Mouse (Mus musculus) NIH3T3 (cell line): Measurements from ENCODE around the gene Mars.
A peak's percentile ranks its signal among the peaks of the same experiment; 100 is the strongest.
"Not testable (repeated sequence)": the region's sequence is repeated elsewhere in the genome, so short reads cannot be mapped to it uniquely, and the experiment has no call there.

ENCODE experiments used
- DNase-seq: peaks from one replicate; pipeline ENCODE4 v3.0.0-alpha.2; 2012; ENCODE audit warnings: low read depth

The Mars gene

GRCm38 (mm10) chr10:127310523-127311475, 787 bp downstream of the Mars start:
- no peak for DNase-seq

- DNase-seq: not testable (repeated sequence)
These were observed 2.4 kb downstream of the Mars start for GRCm38 (mm10) chr10:127309167-127309566.

GRCm38 (mm10) chr10:127303136-127303535, 8.4 kb downstream of the Mars start:
- no peak for DNase-seq

- no peak for DNase-seq
These were observed 11.2 kb downstream of the Mars start for GRCm38 (mm10) chr10:127300361-127300760.

GRCm38 (mm10) chr10:127297015-127297871, 14.3 kb downstream of the Mars start:
- no peak for DNase-seq

- no peak for DNase-seq
These were observed 15.4 kb downstream of the Mars start for GRCm38 (mm10) chr10:127295986-127296794.

GRCm38 (mm10) chr10:127294895-127295510, 16.6 kb downstream of the Mars start:
- DNase-seq: no peak

- no peak for DNase-seq
These were observed 17.9 kb downstream of the Mars start for GRCm38 (mm10) chr10:127293590-127294113.

GRCm38 (mm10) chr10:127292987-127293538, 18.5 kb downstream of the Mars start:
- peak; percentile 64 for DNase-seq

GRCm38 (mm10) chr10:127291881-127292638, 19.5 kb downstream of the Mars start:
- DNase-seq: no peak

GRCm38 (mm10) chr10:127290930-127291880, 20.4 kb downstream of the Mars start:
- DNase-seq: peak; percentile 79

GRCm38 (mm10) chr10:127290307-127290929, 21.2 kb downstream of the Mars start:
- peak; percentile 100 for DNase-seq

GRCm38 (mm10) chr10:127289573-127290191, 21.9 kb downstream of the Mars start:
- DNase-seq: peak; percentile 81

- peak; percentile 93 for DNase-seq
These were observed 22.6 kb downstream of the Mars start, which contains the start of gene Mbd6 for GRCm38 (mm10) chr10:127288800-127289572. Mbd6 (minus strand) TSS chr10:127289018.

- DNase-seq: peak; percentile 73
These were observed 23.2 kb downstream of the Mars start for GRCm38 (mm10) chr10:127288328-127288799.

- DNase-seq: no peak
These were observed 23.7 kb downstream of the Mars start for GRCm38 (mm10) chr10:127287936-127288293.
